In the genomic region with DNA sequence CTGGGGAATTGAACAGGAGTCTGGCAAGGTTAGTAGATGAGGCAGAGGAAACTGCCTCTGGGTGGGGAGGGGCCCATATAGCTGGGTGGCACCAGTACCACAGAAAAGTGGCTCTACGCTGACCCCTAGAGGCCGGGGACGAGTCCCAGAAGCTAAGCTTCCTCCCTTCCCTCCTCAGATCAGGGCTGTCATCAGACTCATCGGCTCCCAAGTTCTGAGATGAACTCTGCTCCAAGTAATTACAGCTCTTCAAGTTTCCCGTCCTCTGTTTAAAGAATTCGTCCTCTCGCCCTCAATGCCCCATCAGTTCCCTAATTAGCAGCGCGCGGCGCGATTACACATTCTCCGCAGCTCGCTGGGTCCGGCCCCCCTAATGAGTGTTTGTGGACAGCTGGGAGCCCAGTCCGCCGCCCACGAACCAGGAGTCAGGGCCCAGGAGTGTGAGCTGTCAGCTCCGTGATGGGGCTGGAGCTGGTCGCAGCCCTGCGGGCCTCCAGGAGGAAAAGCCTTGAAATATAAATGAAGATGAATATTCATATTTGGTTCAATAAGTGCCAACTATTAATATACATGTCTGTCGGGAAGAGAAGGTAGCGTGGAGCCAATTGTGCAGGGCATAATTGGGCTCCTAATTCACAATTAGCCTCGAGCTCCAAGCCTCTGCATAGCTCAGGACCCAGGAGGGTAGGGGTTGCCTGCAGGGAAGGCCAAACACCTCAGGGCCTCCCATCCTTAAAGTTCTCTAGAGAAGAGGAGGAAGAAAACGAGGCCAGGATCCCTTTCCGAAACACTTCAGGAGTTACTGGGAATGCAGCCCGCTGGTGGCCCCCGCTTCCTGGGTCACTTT, we compare ENCODE assay signal across 8 mouse cellular contexts.
DNase-seq lines count a peak whose midpoint lies in the region; ATAC-seq lines count a peak whose summit lies in the region.
"Had no signal": no experiment of that assay in that cellular context is flagged by ENCODE, and none has a peak within 500 bp of the region (broad histone marks: within the 10 kb centered on the region; RNA-seq: fewer than 3 reads in every experiment).

No protein-coding gene starts in this region.

- peak; percentile 79 for ATAC-seq in kidney, embryonic 14.5 days (ENCODE audit: low FRiP score, low TSS enrichment)
- no peak for ATAC-seq in limb, embryonic 15.5 days (ENCODE audit: insufficient number of reproducible peaks, low FRiP score, low TSS enrichment, low read depth)
- peak; percentile 82; the same call in 1 of the 2 replicates for ATAC-seq in neural tube, embryonic 11.5 days (ENCODE audit: insufficient read depth, low FRiP score, low TSS enrichment)
- ATAC-seq in stomach, embryonic 14.5 days (ENCODE audit: insufficient number of reproducible peaks, insufficient read depth, low FRiP score, low read depth) = no peak

- 26% methylated on average over 28 of the region's 28 CpGs for WGBS in heart, embryonic 10.5 days
- 17% methylated on average over 28 of the region's 28 CpGs for WGBS in kidney, embryonic 14.5 days
- WGBS in limb, embryonic 15.5 days = 23% methylated on average over 28 of the region's 28 CpGs
- WGBS in neural tube, embryonic 11.5 days = 21% methylated on average over 28 of the region's 28 CpGs
- 34% methylated on average over 28 of the region's 28 CpGs for WGBS in stomach, embryonic 14.5 days

- H3K27me3 ChIP-seq in heart, embryonic 10.5 days (ENCODE audit: insufficient read depth, poor library complexity, severe bottlenecking) = peaks cover 25% of the 10 kb centered on the region
- no peaks in the 10 kb centered on the region for H3K27me3 ChIP-seq in kidney, embryonic 14.5 days (ENCODE audit: control insufficient read depth, insufficient read depth, low read length)
- no peaks in the 10 kb centered on the region for H3K27me3 ChIP-seq in limb, embryonic 15.5 days
- H3K27me3 ChIP-seq in neural tube, embryonic 11.5 days (ENCODE audit: control insufficient read depth, insufficient read depth, low read length) = no peaks in the 10 kb centered on the region
- no peaks in the 10 kb centered on the region for H3K27me3 ChIP-seq in stomach, embryonic 14.5 days (ENCODE audit: control insufficient read depth, insufficient read depth, low read length)

- no peak overlapping the region for H3K27ac ChIP-seq in heart, embryonic 10.5 days
- H3K27ac ChIP-seq in kidney, embryonic 14.5 days (ENCODE audit: low read depth, low read length) = no peak overlapping the region
- no peak overlapping the region for H3K27ac ChIP-seq in limb, embryonic 15.5 days
- H3K27ac ChIP-seq in neural tube, embryonic 11.5 days (ENCODE audit: low read depth, low read length) = no peak overlapping the region
- no peak overlapping the region for H3K27ac ChIP-seq in stomach, embryonic 14.5 days (ENCODE audit: low read length)
- H3K27ac ChIP-seq: macrophage had no signal

- H3K9ac ChIP-seq in kidney, embryonic 14.5 days (ENCODE audit: low read depth, low read length) = no peak overlapping the region
- no peak overlapping the region for H3K9ac ChIP-seq in limb, embryonic 15.5 days
- H3K9ac ChIP-seq in neural tube, embryonic 11.5 days (ENCODE audit: low read length) = no peak overlapping the region
- no peak overlapping the region for H3K9ac ChIP-seq in stomach, embryonic 14.5 days (replicated peaks; ENCODE audit: low read depth, low read length)

- H3K4me1 ChIP-seq in heart, embryonic 10.5 days = 0 out of 2 replicates have a peak, but pooled peaks cover 3% of the 10 kb centered on the region
- H3K4me1 ChIP-seq in kidney, embryonic 14.5 days (ENCODE audit: control insufficient read depth, insufficient read depth, low read length) = no peaks in the 10 kb centered on the region
- peaks cover 8% of the 10 kb centered on the region; the same call in 1 of the 2 replicates for H3K4me1 ChIP-seq in limb, embryonic 15.5 days
- H3K4me1 ChIP-seq in neural tube, embryonic 11.5 days (ENCODE audit: control insufficient read depth, insufficient read depth, low read length) = 0 out of 2 replicates have a peak, but pooled peaks cover 3% of the 10 kb centered on the region
- no peaks in the 10 kb centered on the region for H3K4me1 ChIP-seq in stomach, embryonic 14.5 days (ENCODE audit: control insufficient read depth, insufficient read depth, low read length)

- DNase-seq in adrenal gland, postnatal 25 days = peak; percentile 73
- DNase-seq in embryo, embryonic 11 days = peak; percentile 75
- no peak for DNase-seq in heart, embryonic 10.5 days (ENCODE audit: low spot score)
- peak; percentile 46 for DNase-seq in neural tube, embryonic 11.5 days (ENCODE audit: low spot score)

- peak overlapping the region; percentile 23; the same call in 1 of the 2 replicates for H3K4me2 ChIP-seq in kidney, embryonic 14.5 days (replicated peaks; ENCODE audit: low read depth, low read length)
- H3K4me2 ChIP-seq in limb, embryonic 15.5 days = peak overlapping the region; percentile 38
- peak overlapping the region; percentile 28 for H3K4me2 ChIP-seq in neural tube, embryonic 11.5 days (ENCODE audit: low read depth)
- H3K4me2 ChIP-seq in stomach, embryonic 14.5 days (replicated peaks; ENCODE audit: low read depth, low read length) = peak overlapping the region; percentile 17; the same call in 1 of the 2 replicates

- H3K9me3 ChIP-seq in heart, embryonic 10.5 days = no peaks in the 10 kb centered on the region
- no peaks in the 10 kb centered on the region for H3K9me3 ChIP-seq in kidney, embryonic 14.5 days (ENCODE audit: control insufficient read depth, low read length)
- H3K9me3 ChIP-seq in limb, embryonic 15.5 days = no peaks in the 10 kb centered on the region
- H3K9me3 ChIP-seq in neural tube, embryonic 11.5 days (ENCODE audit: control insufficient read depth, low read length) = no peaks in the 10 kb centered on the region
- H3K9me3 ChIP-seq in stomach, embryonic 14.5 days (ENCODE audit: control insufficient read depth, low read depth, low read length) = no peaks in the 10 kb centered on the region

- no peaks in the 10 kb centered on the region for H3K36me3 ChIP-seq in heart, embryonic 10.5 days
- no peaks in the 10 kb centered on the region for H3K36me3 ChIP-seq in kidney, embryonic 14.5 days (ENCODE audit: control insufficient read depth, insufficient read depth, low read length)
- no peaks in the 10 kb centered on the region for H3K36me3 ChIP-seq in limb, embryonic 15.5 days
- H3K36me3 ChIP-seq in neural tube, embryonic 11.5 days (ENCODE audit: control insufficient read depth, insufficient read depth, low read length) = no peaks in the 10 kb centered on the region
- no peaks in the 10 kb centered on the region for H3K36me3 ChIP-seq in stomach, embryonic 14.5 days (ENCODE audit: control insufficient read depth, insufficient read depth, low read length)

- H3K4me3 ChIP-seq in heart, embryonic 10.5 days = peak overlapping the region; percentile 31
- peak overlapping the region; percentile 4; the same call in 1 of the 2 replicates for H3K4me3 ChIP-seq in kidney, embryonic 14.5 days (ENCODE audit: low read length)
- 0 out of 2 replicates have a peak overlapping the region, but pooled peaks have one; percentile 12 for H3K4me3 ChIP-seq in limb, embryonic 15.5 days
- H3K4me3 ChIP-seq in neural tube, embryonic 11.5 days (ENCODE audit: low read depth, low read length) = no peak overlapping the region
- H3K4me3 ChIP-seq in stomach, embryonic 14.5 days (ENCODE audit: low read depth, low read length) = no peak overlapping the region

Comparison
In these comparisons a context has a peak if more than half of its experiments do, and no peak if none do; other contexts are left out.
1. H3K4me3 ChIP-seq: peak in heart, embryonic 10.5 days (single experiment), kidney, embryonic 14.5 days (single experiment) and limb, embryonic 15.5 days (single experiment); none in neural tube, embryonic 11.5 days (single experiment) and stomach, embryonic 14.5 days (single experiment).
2. ATAC-seq: peak in kidney, embryonic 14.5 days (single experiment) and neural tube, embryonic 11.5 days (single experiment); none in limb, embryonic 15.5 days (single experiment) and stomach, embryonic 14.5 days (single experiment).
3. Peak in every context shown above with its lines, with median percentiles within 50 percentile points of each other: H3K4me2 ChIP-seq.